Mouse (Mus musculus) v-Abl transformed pro-B cells (cell line): ENCODE data around the gene Sdk1.

Experiments used
- in situ Hi-C, 2 experiments: fragments of 400-800 bp; cut with MboI; formaldehyde crosslinking; loops; one replicate each; pipeline ENCODE4 v1.15.1; 2025; ENCODE audit not compliant: unreplicated experiment in 2 of 2

Gene Sdk1

GRCm38 (mm10) chr5:141866042-141866441, 624.8 kb downstream of the Sdk1 start:
- in situ Hi-C loops = no loop called here

DNA sequence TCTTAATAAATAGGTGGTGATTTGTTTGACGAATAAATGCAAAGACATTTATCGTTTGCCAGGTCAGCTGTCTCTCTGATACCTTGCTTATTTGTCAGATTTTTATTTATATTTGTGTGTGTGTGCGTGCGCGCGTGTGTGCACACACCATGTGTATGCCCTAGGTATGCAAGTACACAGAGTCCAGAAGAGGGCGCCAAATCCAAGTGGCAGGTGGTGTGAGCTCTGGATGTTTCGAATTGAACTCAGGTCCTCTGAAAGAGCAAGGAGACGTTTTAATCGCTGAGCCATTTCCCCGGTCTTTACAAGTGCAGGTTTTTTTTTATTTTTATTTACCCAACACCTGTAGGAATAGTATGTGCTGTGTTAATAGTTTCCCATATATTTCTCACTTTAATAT, 632.5 kb downstream of the Sdk1 start:
- in situ Hi-C loops = no loop called here

DNA sequence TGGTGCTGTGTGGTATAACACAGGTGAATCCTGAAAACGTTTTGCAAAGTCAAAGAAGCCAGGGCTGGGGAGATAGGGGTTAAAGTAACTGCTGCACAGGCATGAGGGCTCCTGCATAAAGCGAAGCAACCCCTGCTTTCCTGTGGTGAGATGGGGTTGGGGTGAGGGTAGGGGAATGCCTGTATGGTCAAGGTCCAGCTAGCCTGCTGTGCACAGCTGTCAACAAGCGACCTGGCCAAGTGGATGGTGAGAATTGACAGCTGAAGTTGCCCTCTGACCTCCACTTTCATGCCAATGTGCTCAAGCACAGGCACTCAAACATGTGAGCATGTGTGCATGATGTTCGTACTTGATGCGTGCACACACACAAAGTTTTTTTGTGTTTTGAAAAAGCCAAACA, 639.4 kb downstream of the Sdk1 start:
- in situ Hi-C loops = no loop called here

- in situ Hi-C loops = no loop called here
These were observed 642.9 kb downstream of the Sdk1 start for GRCm38 (mm10) chr5:141884111-141884647.

DNA sequence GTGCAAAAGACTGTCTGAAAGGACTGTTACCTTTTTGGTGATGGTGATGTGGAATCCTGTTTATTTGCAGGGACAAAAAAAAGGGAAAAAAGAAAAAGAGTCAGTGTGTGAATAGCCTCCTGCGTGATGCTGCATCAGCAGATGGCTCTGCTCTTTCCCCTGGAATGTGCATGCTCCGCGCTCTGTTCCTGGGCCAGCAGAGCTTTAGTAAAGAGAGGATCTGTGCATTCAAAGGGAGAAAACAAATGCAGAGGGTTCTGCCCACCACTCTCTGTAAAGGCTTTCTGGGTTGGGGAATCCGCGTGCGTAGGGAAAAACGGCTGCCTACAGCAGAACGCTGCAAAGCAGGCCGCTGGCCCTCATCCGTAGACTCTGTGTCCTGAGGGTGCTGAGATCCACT, 644.7 kb downstream of the Sdk1 start:
- in situ Hi-C loops = no loop called here

DNA sequence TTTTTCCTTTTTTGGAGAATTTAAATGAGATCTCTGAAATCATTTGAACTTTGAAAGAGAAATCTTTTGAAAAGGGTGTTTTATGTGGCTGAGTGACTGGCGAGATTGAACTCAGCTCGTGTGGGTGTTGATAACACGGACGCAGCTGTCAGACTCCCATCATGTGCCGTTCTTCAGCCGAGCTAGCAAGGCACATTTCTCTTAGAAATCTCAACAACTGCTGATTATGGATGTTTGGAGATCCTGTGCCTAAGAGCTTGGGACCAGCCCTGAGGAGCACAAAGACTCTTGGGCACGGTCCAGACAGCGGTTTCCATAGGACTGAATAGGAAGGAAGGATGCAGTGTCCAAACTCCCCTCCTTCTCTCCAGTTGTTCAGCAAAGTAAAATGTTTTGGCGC, 648.5 kb downstream of the Sdk1 start:
- in situ Hi-C loops = no loop called here

DNA sequence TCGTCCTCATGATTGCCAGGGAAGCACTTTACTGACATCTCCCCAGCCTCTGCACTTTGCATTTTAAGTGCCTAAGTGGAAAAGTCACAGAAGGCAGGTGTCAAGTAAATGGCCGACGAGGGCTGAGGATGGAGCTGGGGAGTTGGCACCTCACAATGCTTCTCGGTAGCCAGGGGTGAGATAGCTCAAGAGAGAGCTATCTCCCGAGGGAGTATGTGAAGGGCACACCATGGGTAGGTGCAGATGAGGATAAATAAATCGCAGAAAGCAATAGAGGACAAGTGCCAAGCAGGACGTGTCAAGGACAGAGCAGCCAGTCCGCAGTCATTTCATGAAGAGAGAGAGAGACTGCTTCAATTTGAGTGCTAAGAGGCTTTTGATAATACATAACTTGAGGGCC, 655.1 kb downstream of the Sdk1 start:
- in situ Hi-C loops = no loop called here

DNA sequence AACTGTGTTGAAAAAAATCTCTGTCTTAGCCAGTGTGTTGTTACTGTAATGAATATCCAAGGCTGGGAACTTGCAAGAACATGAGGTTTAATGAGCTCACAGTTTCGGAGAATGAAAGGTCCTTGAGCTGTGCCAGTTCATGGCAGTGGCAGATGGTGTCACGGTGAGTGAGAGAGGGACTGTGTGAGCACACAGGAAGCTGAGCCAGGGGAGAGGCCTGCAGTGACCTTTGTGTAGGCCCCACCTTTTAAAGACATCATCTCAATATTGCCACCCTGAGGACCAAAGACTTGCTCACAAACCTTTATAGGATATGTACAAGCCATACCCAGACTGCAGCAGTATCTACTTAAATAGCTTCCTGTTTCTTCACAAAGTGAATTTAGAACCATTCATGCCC, 656.2 kb downstream of the Sdk1 start:
- in situ Hi-C loops = no loop called here

DNA sequence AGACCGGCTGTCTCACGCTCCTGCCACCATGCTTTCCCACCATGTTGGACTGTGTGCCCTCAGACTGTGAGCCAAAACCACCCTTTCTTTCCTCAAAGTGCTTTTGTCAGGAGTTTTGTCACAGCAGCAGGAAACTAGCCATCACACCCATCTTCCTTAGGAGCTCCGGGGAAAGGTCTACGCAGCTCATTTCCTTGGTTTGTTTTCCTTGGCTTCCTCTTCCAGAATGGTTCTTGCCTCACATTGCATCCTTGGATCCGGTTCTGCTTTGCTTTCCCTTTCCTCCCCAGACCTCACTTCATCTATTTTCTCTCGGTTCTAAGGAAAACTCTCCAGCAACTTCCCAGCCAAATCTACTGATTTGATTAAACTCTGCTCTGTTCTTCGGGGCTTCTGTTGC, 658.5 kb downstream of the Sdk1 start:
- in situ Hi-C loops = no loop called here

GRCm38 (mm10) chr5:141902544-141903250, 661.4 kb downstream of the Sdk1 start:
- in situ Hi-C loops = no loop called here

DNA sequence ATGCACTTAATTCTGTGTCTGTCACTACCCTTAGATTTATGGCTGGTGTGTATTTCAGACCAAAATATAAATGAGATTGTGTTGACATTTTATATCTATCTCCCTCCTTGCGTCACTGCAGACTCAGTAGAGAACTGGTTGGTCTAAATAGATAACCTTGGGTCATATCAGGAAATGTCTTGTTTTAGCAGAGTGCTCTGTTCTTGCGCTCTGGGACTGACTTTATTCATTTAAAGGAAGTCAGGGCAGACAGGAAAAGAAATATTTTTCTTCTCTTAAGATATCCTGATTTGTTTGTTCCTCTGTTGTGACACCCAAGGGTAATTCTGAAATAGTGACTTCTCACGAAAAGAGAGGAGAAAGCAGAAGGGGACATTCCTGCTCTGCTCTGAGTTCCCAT, 669.2 kb downstream of the Sdk1 start:
- in situ Hi-C loops = no loop called here

DNA sequence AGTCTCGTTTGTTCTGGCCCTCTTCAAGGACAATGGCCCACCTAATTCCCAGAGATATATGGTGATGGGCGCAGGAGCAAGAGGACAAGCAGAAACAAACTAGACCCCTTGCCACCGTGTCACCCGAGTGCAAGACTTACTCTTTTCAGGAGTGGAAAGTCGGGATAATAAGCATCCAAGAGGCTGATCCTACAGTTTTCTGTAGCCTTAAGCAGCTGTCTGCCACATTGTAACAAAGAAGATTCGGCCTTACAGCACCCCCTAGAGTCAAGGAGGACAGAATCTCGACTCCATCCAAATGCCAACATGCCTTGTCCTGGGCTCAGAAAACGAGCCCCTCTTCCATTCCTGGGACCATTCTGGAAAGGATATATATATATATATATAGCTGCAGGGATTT, 669.6 kb downstream of the Sdk1 start:
- in situ Hi-C loops = no loop called here

- in situ Hi-C loops = no loop called here
These were observed 671.6 kb downstream of the Sdk1 start for GRCm38 (mm10) chr5:141912881-141913280.

- in situ Hi-C loops = no loop called here
These were observed 675.7 kb downstream of the Sdk1 start for GRCm38 (mm10) chr5:141916954-141917353.

- in situ Hi-C loops = no loop called here
These were observed 697.7 kb downstream of the Sdk1 start for GRCm38 (mm10) chr5:141939000-141939399.

- in situ Hi-C loops = no loop called here
These were observed 699.3 kb downstream of the Sdk1 start for GRCm38 (mm10) chr5:141940636-141941035.

DNA sequence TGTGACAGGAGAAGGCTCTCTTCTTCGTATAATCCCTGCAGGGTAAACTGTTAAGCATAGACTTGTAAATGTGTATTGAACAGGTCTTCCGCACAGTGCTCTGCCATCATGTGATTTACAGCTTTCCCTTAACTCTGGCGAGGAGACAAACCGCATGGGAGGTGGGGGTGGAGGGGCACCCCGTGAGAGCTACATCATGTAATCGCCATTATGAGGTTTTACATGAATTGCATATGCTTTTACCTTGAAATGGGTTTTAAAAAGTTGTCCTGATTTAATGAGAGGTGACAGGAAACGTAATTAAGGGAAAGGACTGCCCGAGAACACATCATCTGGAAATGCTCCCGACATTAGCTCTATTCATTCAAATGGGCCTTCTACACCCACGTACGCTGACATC, 709.5 kb downstream of the Sdk1 start:
- in situ Hi-C loops = no loop called here

DNA sequence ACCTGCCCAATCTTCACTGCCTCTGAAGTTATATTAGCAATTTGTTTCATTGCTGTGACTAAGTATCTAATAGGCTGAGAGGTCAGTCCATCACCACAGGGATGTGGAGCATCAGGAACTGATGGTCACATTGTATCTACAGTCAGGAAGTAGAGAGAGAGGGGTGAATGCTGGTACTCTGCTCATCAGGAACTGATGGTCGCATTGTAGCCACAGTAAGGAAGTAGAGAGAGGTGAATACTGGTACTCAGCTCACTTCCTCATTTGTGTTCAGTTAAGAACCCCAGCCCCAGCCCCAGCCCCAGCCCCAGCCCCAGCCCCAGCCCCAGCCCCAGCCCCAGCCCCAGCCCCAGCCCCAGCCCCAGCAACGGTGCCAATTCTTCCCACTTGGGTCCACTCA, 711.0 kb downstream of the Sdk1 start:
- in situ Hi-C loops = no loop called here

GRCm38 (mm10) chr5:141952708-141953490, 711.6 kb downstream of the Sdk1 start:
- in situ Hi-C loops = no loop called here

DNA sequence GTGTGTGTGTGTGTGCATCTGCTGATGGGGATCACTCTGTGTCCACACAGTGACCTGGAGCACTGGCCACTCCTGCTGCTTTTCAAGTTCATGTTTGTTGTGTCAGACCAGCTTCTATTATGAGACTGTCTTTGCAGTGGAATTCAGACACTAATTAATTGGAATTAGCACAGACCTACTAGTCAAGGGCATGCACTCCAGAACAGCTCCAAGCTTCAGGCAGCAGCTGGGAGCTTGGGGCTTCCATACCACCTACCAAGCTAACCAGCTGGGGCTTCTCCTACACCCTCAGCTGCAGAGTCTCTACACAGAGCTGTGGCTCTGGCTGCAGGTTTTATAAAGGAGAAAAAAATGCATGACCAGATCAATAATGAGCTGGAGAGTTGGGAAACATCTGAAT, 729.8 kb downstream of the Sdk1 start:
- in situ Hi-C loops = no loop called here

DNA sequence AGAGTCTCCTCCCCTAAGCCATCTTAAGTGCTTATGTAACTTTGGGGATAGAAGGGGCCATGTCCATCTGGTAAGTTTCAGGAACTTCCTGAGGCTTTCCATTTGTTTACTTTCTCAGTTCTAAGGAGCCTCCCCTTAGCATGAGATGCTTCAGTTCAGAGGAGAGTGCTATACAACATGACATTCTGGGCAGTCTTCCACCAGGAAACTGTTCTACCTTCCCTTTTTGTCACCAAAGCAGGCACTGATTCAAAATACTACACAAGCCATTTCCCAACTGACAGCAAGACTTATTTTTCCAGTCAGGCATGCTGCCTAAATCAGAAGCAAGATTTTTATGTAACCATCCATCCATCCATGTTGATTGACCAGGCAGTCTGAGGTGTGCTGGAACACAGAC, 738.2 kb downstream of the Sdk1 start:
- in situ Hi-C loops = no loop called here

DNA sequence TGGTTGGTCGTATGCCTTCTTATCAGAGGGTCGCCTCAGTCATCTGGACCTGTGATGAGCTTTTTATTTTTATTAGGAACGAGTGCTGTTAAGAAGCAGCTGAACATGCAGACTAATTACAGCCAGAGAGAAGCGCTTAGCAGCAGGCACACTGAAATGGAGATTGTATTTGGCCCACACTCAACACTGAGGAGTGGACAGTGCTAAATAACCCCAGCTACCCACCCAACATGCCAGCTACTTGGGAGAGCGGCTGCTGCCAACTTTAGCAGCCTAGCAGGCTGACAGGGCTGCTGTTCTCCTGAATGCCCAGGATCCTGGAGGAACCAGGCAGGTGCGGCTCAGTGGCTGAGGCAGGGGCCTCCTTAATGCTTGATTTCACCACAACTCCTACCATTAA, 739.5 kb downstream of the Sdk1 start:
- in situ Hi-C loops = no loop called here
